Mouse (Mus musculus) liver, postnatal 0 days (tissue): ENCODE measurements around the gene Prps1l1.

Experiments
- CTCF ChIP-seq: sonication (generic); IDR thresholded peaks from 2 replicates; pipeline ENCODE4 v1.5.1; 2016; ENCODE audit warnings: antibody characterized with exemption, low read depth
- EP300 ChIP-seq: IDR thresholded peaks from 2 replicates; pipeline ENCODE4 v1.6.1; 2016; ENCODE audit warnings: antibody characterized with exemption, low read depth, mild to moderate bottlenecking

DNA sequence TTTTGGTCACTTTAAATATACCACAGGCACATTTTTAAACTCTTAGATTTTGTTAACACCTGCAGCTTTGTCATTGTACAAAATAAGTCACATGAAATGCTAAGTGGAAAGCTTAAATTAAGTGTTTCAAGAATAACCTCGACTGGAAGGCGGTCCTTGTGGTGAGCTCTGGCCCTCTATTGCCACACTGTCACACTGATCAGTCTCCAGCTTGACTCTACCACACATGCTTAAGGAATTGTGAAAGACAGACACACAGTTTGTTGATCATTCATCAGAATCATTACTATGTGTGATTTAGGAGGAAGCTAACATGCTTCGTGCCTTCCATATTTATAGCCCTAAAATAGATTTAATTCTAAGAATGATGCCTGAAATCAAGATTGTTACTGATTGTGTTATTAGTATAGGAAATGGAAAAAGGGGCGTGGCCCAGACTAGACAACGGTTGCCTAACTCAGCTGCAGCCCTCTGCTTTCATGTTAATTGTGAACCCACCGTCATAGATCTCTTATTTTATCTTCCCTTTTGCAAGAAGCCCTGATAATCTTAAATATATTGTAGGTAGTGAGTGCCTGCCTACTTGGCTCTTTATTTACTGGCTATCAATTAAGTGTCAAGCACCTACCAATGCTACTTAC, 35.4 kb upstream of the Prps1l1 start:
- TF ChIP-seq CTCF (no peak), EP300 (no peak)
